Mouse (Mus musculus) limb, embryonic 13.5 days (tissue): Measurements from ENCODE around the gene Rassf7. TPM values are rescaled to one million over a fixed set of nuclear protein-coding genes. Genes with fewer than 3 reads are reported as not detected.

Source experiments
- ATAC-seq: fragments of 200-750 bp; cut with Nextera tagmentation; 2 replicates; pipeline ENCODE4 v1.8.0; 2017; ENCODE audit warnings: low read depth, moderate number of reproducible peaks, moderate TSS enrichment; ENCODE audit not compliant: low FRiP score
- H3K27ac ChIP-seq: fragments of 300-500 bp; sonication (generic); 2 replicates; pipeline ENCODE4 v1.5.1; 2015; ENCODE audit warnings: inconsistent platforms, mild to moderate bottlenecking, moderate library complexity
- H3K27me3 ChIP-seq: fragments of 300-500 bp; sonication (generic); 2 replicates; pipeline ENCODE4 v1.6.1; 2015; ENCODE audit warnings: mild to moderate bottlenecking, inconsistent platforms
- H3K36me3 ChIP-seq: fragments of 300-500 bp; sonication (generic); 2 replicates; pipeline ENCODE4 v1.6.1; 2015; ENCODE audit warnings: inconsistent platforms, mild to moderate bottlenecking, moderate library complexity
- H3K4me1 ChIP-seq: fragments of 300-500 bp; sonication (generic); 2 replicates; pipeline ENCODE4 v1.6.1; 2015; ENCODE audit warnings: inconsistent platforms
- H3K4me2 ChIP-seq: fragments of 300-500 bp; sonication (generic); replicated peaks from 2 replicates; pipeline ENCODE4 v1.6.1; 2015; ENCODE audit warnings: inconsistent platforms, mild to moderate bottlenecking, moderate library complexity
- H3K4me3 ChIP-seq: fragments of 300-500 bp; sonication (generic); 2 replicates; pipeline ENCODE4 v1.5.1; 2015; ENCODE audit warnings: moderate library complexity, mild to moderate bottlenecking, inconsistent platforms
- H3K9ac ChIP-seq: fragments of 300-500 bp; sonication (generic); 2 replicates; pipeline ENCODE4 v1.6.1; 2015; ENCODE audit warnings: mild to moderate bottlenecking, inconsistent platforms
- H3K9me3 ChIP-seq: fragments of 300-500 bp; sonication (generic); 2 replicates; pipeline ENCODE4 v1.6.1; 2016; ENCODE audit warnings: inconsistent platforms
- WGBS: fragments of 180-500 bp; shearing (Covaris S2); methylation state at CpG from one replicate; pipeline ENCODE4 v1.1.7; 2015; 5-methylcytosine and 5-hydroxymethylcytosine counted together
- polyA plus RNA-seq: library from polyadenylated mRNA; unstranded; fragments of >200 nt; fragmentation: Nextera tagmentation; extraction: Ambion mirVana; gene quantifications from 2 replicates; pipeline ENCODE4 v1.2.1, GENCODE M21; 2015

Rassf7 gene
- polyA plus RNA-seq, 1 experiment from 2014 or later, result 32.7 TPM

DNA sequence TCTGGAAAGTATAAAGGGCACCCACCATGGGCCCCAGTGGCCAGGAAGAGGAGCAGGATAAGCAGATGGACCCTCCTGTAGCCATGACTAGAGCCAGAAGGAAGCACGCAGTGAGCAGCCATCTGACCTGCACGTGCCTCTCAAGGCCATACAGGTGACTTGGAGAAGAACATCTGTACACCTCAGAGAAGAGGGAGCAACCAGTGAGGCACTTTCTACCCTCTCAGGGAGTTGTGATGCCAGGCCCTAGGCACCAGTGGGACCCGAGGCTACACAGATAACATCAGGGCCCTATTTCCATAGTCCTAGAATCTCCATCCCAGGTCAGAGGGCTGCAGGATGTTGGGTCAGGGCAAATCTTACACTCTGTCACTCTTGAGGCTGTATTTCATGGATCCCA, 25.4 kb upstream of the Rassf7 start:
- Histone ChIP-seq H3K4me3 (no peak overlapping the region), H3K27me3 (no peaks in the 10 kb centered on the region), H3K4me2 (no peak overlapping the region), H3K9me3 (no peaks in the 10 kb centered on the region), H3K9ac (no peak overlapping the region), H3K27ac (no peak overlapping the region), H3K4me1 (peaks cover 18% of the 10 kb centered on the region), H3K36me3 (peaks cover 35% of the 10 kb centered on the region)
- no peak for ATAC-seq
- WGBS, result 92% methylated on average over 3 of the region's 3 CpGs

DNA sequence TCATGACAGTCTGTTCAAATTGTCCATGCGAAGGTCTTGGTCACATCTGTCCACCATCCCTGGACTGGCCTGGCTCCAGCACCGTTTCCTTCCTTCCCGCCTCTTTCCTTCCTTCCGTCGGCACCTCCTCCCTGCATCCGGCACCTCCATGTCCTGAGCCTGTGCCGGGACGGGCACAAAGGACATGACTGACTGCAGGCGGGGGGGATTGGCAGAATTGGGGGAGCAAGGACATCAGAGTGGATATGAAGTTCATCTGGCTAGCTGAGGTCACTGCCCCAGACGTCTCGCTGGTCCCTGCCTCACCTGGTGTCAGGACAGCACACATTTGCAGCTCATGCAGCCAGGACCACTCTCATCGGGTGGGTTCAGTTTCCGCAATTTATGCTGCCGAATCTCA, 24.6 kb upstream of the Rassf7 start:
- 91% methylated on average over 14 of the region's 14 CpGs for WGBS
- Histone ChIP-seq H3K4me3 (no peak overlapping the region), H3K27ac (no peak overlapping the region), H3K4me1 (peaks cover 25% of the 10 kb centered on the region), H3K36me3 (peaks cover 35% of the 10 kb centered on the region), H3K4me2 (no peak overlapping the region), H3K27me3 (no peaks in the 10 kb centered on the region), H3K9me3 (no peaks in the 10 kb centered on the region), H3K9ac (peak overlapping the region; percentile 25; the same call in 1 of the 2 replicates)
- no peak for ATAC-seq

DNA sequence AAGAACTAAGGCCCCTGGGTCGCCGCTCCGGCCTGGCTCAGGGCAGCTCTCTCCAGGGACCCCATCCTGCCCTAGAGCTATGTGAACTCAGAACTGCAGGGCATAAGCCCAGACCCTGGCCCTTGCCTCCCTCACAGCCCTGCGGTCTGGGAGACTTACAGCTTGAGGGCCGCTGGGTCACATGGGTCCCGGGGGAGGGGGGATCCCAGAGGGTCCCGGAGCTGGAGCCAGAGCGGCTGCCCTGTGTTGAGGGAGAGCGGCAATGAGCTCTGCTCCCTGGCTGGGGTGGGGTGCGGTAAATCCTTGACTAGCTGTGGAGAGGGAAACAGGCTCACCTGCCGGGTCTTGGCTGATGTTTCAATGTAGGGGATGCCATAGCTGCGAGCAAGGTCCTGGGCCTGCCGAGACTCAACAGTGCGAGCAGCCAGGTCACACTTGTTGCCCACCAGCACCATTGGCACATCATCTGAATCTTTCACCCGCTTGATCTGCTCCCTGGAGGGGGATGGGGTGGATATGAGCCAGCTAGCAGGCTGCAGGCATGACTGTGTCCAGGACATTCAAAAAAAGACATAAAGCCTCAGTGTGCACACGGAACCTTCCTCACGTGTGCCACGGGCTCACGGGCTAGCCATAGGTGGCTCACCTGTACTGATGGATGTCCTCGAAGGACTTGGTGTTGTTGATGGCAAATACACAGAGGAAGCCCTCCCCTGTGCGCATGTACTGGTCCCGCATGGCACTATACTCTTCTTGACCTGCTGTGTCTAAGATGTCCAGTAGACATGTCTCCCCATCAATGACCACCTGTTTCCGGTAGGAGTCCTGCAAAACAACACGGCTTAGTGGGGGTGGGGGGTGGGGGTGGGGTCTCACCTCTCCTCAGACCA, 23.6 kb upstream of the Rassf7 start:
- Histone ChIP-seq H3K4me2 (peak overlapping the region; percentile 95), H3K36me3 (peaks cover 35% of the 10 kb centered on the region), H3K9me3 (no peaks in the 10 kb centered on the region), H3K9ac (peak overlapping the region; percentile 92), H3K27ac (no peak overlapping the region), H3K4me1 (peaks cover 25% of the 10 kb centered on the region), H3K27me3 (no peaks in the 10 kb centered on the region), H3K4me3 (peak overlapping the region; percentile 85)
- 88% methylated on average over 24 of the region's 24 CpGs for WGBS
- ATAC-seq, result no peak

DNA sequence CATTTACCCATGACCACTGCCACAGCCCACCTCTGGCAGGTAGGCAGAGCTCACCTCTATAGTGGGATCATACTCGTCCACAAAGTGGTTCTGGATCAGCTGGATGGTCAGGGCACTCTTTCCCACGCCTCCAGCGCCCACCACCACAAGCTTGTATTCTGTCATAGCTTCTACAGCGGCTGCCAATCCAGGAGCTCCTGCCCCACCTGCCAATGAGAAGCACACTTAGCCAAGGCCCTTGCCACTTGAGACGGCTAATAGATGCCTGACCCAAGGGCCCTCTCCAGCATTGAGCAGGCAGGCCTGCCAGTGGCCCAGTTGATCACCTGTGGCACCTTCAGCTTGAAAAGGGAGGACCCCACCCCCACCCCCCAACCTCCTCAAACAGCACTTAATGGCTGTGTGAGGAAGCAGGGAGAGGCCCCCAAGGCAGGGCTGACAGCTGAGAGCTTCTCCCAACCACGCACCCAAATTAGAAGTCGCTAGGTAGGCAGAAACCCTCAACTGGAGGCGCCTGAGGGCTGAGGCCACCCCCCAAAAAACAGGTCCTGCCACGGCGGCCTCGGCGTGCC, 22.8 kb upstream of the Rassf7 start:
- ATAC-seq, result no peak
- Histone ChIP-seq H3K36me3 (peaks cover 37% of the 10 kb centered on the region), H3K9me3 (no peaks in the 10 kb centered on the region), H3K4me1 (peaks cover 25% of the 10 kb centered on the region), H3K9ac (peak overlapping the region; percentile 92), H3K27ac (peak overlapping the region; percentile 77), H3K27me3 (no peaks in the 10 kb centered on the region), H3K4me2 (peak overlapping the region; percentile 95), H3K4me3 (peak overlapping the region; percentile 85)
- WGBS, result 27% methylated on average over 12 of the region's 12 CpGs

DNA sequence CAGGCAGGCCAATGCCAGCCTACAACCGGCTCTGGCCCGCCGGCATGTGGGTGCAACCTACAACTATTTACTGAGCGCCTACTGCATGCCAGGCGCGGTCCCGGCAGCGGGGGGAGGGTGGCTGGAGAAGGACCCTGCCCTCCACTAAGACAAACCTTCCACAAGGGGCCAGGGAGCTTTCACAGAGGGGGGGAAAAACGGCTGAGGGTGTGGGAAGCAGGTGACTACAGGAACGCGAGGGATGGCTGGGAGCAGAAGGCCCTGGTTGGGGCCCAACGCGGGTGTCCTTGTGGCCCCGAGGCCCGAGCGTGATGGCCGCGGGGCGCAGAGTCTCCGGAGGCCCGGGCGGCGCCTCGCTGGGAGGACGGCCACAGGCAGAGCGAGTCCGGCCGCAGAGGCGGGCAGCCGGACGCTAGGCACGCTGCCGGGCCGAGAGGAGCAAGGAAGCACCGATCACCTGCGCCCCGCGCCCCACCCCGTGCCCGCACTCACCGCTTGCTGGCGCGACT, 22.3 kb upstream of the Rassf7 start:
- peak overlapping the region; percentile 85 for H3K4me3 ChIP-seq
- peak overlapping the region; percentile 92 for H3K9ac ChIP-seq
- peak overlapping the region; percentile 77 for H3K27ac ChIP-seq
- H3K4me1 ChIP-seq, result peaks cover 25% of the 10 kb centered on the region
- under 1% methylated on average over 32 of the region's 43 CpGs for WGBS
- ATAC-seq, result no peak
- H3K4me2 ChIP-seq, result peak overlapping the region; percentile 95
- H3K36me3 ChIP-seq, result peaks cover 42% of the 10 kb centered on the region
- H3K27me3 ChIP-seq, result no peaks in the 10 kb centered on the region
- H3K9me3 ChIP-seq, result no peaks in the 10 kb centered on the region

DNA sequence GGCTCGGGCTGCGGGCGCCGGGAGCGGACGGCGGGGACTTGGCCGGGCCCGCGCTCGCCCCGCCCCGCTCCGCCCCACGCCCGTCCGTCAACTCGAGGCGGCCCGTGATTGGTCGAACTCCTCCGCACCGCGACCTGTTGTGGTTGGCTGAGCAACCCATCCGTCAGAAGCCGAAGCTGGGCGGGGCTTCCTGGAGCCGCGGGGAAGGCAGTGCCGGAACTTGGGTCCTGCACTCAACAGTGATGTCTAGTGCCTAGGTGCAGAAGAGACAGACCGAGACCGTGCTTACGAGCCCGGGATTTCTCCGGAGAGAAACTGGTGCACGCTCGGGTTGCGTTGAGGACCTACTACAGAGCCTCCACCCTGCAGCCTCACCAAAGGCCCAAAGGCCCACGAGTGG, 21.7 kb upstream of the Rassf7 start, which contains the start of the genes Hras and Lrrc56:
Gene Hras, minus strand, starts transcription at position 58 of the 400 bp plus-strand sequence.
Gene Lrrc56, plus strand, starts transcription at position 210 of the 400 bp plus-strand sequence.
- peak within 1 kb of the TSS; percentile 85 for H3K27ac ChIP-seq
- 1% methylated on average over 34 of the region's 39 CpGs for WGBS

DNA sequence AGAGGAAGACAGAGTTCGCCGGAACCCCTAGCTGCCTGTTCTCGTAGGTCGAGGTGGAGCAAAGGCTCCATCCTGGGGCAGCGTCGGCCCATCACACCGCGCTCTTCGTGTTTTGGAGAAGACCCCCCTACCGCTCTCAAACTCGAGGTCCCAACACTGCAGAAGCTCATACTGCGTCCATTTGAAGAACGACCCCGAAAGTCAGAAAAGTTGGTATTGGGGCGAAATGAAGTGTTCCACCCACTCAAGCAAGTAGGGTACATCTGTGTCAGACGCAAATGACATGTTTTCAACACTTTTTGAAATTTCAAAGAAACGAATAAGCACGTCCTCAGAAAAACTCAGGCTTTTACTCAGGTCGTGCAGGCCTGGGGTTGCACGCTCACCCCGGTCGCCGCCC, 21.3 kb upstream of the Rassf7 start:
- Histone ChIP-seq H3K4me3 (peak overlapping the region; percentile 85), H3K4me1 (peaks cover 25% of the 10 kb centered on the region), H3K27me3 (no peaks in the 10 kb centered on the region), H3K36me3 (peaks cover 37% of the 10 kb centered on the region), H3K9me3 (no peaks in the 10 kb centered on the region), H3K4me2 (peak overlapping the region; percentile 98), H3K27ac (peak overlapping the region; percentile 85), H3K9ac (peak overlapping the region; percentile 69)
- ATAC-seq, result no peak
- WGBS, result under 1% methylated on average over 23 of the region's 23 CpGs

More for the DNA sequence above, 21.7 kb upstream of the Rassf7 start, which contains the start of the genes Hras and Lrrc56:
- H3K36me3 ChIP-seq, result peaks cover 42% of the 10 kb centered on the region
- H3K4me2 ChIP-seq, result peak within 1 kb of the TSS; percentile 98
- H3K9ac ChIP-seq, result peak within 1 kb of the TSS; percentile 92
- no peaks in the 10 kb centered on the region for H3K27me3 ChIP-seq
- H3K4me1 ChIP-seq, result peaks cover 25% of the 10 kb centered on the region
- no peaks in the 10 kb centered on the region for H3K9me3 ChIP-seq
- peak within 1 kb of the TSS; percentile 85 for H3K4me3 ChIP-seq
- ATAC-seq, result peak; percentile 96

DNA sequence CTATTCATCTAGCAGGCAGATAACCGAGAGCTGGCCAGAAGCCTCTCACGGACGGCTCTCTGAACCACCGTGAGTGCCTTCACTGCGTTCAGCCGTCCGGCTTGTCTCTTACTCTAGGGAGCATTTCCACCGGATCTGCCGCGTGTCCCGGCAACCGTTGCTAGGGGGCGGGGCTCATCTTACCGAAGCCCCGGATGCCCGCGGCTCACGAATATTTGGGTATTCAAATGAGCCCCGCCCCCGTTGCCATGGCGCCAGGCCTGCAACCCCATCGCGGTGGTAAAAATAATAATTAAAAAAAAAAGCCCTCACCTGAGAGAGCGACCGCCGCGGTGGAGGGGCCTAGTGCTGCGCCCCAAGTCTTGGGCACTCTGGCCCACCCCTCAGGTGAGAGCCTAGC, 20.8 kb upstream of the Rassf7 start:
- WGBS, result 0% methylated on average over 28 of the region's 28 CpGs
- peak overlapping the region; percentile 85 for H3K27ac ChIP-seq
- H3K4me2 ChIP-seq, result peak overlapping the region; percentile 98
- H3K9me3 ChIP-seq, result no peaks in the 10 kb centered on the region
- peak overlapping the region; percentile 69 for H3K9ac ChIP-seq
- peak; percentile 18; the same call in 1 of the 2 replicates for ATAC-seq
- peaks cover 33% of the 10 kb centered on the region for H3K36me3 ChIP-seq
- peak overlapping the region; percentile 85 for H3K4me3 ChIP-seq
- peaks cover 25% of the 10 kb centered on the region for H3K4me1 ChIP-seq
- no peaks in the 10 kb centered on the region for H3K27me3 ChIP-seq

DNA sequence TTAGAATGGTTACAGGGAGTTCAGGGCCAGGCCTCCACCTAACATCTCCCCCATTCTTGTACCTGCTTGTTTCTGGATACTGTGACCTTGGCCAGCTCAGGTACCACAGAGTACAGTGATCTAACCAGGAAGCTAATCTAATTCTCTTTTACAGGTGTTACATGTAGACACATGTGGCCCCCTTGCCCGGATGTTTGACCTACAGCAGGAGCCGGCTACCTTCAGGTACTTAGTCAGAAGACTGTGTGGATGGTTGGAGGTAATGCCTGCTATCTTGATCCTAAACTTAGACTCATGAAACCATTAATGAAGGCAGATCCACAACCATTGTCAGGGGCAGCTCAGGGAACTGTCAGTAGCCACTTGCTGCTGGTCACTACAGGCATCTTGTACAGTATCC, 19.9 kb upstream of the Rassf7 start:
- no peak for ATAC-seq
- no peaks in the 10 kb centered on the region for H3K27me3 ChIP-seq
- H3K4me3 ChIP-seq, result no peak overlapping the region
- H3K9me3 ChIP-seq, result no peaks in the 10 kb centered on the region
- H3K4me1 ChIP-seq, result peaks cover 25% of the 10 kb centered on the region
- 0 out of 2 replicates have a peak overlapping the region, but pooled peaks have one; percentile 31 for H3K9ac ChIP-seq
- H3K36me3 ChIP-seq, result peaks cover 24% of the 10 kb centered on the region
- no peak overlapping the region for H3K27ac ChIP-seq
- 93% methylated on average over 2 of the region's 2 CpGs for WGBS
- H3K4me2 ChIP-seq, result peak overlapping the region; percentile 98

DNA sequence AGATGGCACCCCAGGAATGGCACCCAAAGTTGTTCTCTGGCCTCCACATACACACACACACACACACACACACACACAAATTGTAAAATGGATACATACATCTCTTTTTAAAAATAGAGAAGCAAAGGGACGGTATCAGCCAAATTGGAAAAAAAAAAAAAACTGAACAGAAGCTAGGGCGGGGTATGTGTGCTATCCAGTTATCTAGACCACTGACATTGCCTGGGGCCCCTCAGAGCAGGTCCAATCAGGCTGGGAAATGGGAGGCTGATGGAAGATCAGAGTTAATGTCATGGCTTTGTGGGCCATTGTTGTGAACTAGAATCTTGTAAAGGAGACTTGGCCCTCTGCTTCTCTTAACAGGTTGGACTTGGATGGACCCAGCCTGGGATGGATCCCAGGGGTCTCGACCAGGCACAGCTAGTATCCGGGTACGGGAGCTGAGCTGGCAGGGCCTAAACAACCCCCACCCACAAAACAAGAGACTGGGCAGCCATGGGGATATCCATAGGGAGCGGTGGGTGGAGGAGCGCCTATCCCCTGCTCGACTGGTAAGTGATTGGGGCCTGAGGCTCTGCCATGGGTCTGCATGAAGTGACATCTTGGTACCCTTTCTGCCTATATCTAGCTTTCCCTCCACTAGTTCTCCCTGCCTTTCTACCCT, 18.9 kb upstream of the Rassf7 start:
- Histone ChIP-seq H3K4me2 (no peak overlapping the region), H3K4me1 (peaks cover 22% of the 10 kb centered on the region), H3K27ac (no peak overlapping the region), H3K27me3 (no peaks in the 10 kb centered on the region), H3K36me3 (peaks cover 18% of the 10 kb centered on the region), H3K9ac (no peak overlapping the region; the same call in 1 of the 2 replicates), H3K4me3 (no peak overlapping the region), H3K9me3 (no peaks in the 10 kb centered on the region)
- no peak for ATAC-seq
- whole genome bisulfite sequencing, result 92% methylated on average over 8 of the region's 8 CpGs

DNA sequence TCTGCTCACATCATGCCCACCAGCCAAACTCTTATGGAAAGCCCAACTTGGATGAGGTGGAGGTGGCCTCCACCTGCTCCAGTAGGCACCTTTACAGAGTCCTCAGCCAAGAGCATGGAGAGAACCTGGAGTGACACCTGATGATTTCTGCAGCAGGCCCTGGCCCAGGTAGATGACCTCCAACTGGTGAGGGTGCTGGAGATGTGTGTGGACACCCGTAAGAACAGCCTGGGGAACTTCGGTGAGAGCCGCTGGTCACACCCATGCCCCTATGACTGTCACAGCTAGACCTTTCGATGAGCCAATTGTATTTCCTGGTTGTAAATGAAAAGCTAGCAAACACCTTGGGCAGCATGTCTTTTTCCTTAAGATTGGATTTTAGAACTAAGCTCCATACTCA, 17.5 kb upstream of the Rassf7 start:
- 89% methylated on average over 4 of the region's 4 CpGs for WGBS
- Histone ChIP-seq H3K4me3 (no peak overlapping the region), H3K4me1 (peaks cover 10% of the 10 kb centered on the region), H3K9ac (no peak overlapping the region), H3K4me2 (no peak overlapping the region), H3K27me3 (no peaks in the 10 kb centered on the region), H3K27ac (no peak overlapping the region), H3K36me3 (peaks cover 11% of the 10 kb centered on the region; the same call in 1 of the 2 replicates), H3K9me3 (no peaks in the 10 kb centered on the region)
- ATAC-seq, result no peak
